17 mouse cellular contexts compared by ENCODE assay signal in genomic region chr19:5942581-5942980, GRCm38 (mm10). TPM values are rescaled to one million over a fixed set of nuclear protein-coding genes. Genes with fewer than 3 reads are reported as not detected.
"Had no signal": no experiment of that assay in that cellular context is flagged by ENCODE, and none has a peak within 500 bp of the region (broad histone marks: within the 10 kb centered on the region; RNA-seq: fewer than 3 reads in every experiment).

No protein-coding gene starts in this region.

- H3K4me2 ChIP-seq: kidney, embryonic 15.5 days; limb, embryonic 12.5 days; liver, embryonic 13.5 days; lung, embryonic 15.5 days; neural tube, embryonic 12.5 days had no signal

- H3K4me1 ChIP-seq: limb, embryonic 12.5 days had no signal

- H3K27ac ChIP-seq: kidney, embryonic 15.5 days; limb, embryonic 12.5 days; liver, embryonic 13.5 days; lung, embryonic 15.5 days; neural tube, embryonic 12.5 days had no signal

- H3K27me3 ChIP-seq: kidney, embryonic 15.5 days; limb, embryonic 12.5 days; liver, embryonic 13.5 days; lung, embryonic 15.5 days; neural tube, embryonic 12.5 days had no signal

- H3K9ac ChIP-seq: kidney, embryonic 15.5 days; limb, embryonic 12.5 days; liver, embryonic 13.5 days; liver, postnatal 0 days; lung, embryonic 15.5 days had no signal

- DNase-seq: kidney, postnatal 14 days; layer of hippocampus, adult 9-11 months; layer of hippocampus, postnatal 36 days; liver; liver, embryonic 13.5 days; liver, postnatal 0 days; midbrain, embryonic 14.5 days; thymus, adult 18-20 months; thymus, postnatal 14 days had no signal

- H3K4me3 ChIP-seq: kidney, embryonic 15.5 days; limb, embryonic 12.5 days; liver, embryonic 13.5 days; lung, embryonic 15.5 days; neural tube, embryonic 12.5 days had no signal

- H3K9me3 ChIP-seq: kidney, embryonic 15.5 days; limb, embryonic 12.5 days; liver, embryonic 13.5 days; lung, embryonic 15.5 days; neural tube, embryonic 12.5 days had no signal

- ATAC-seq: liver, postnatal 0 days had no signal

RNA-seq across cellular contexts. Expression of gene Cdc42ep2, which starts 18.0 kb away (rescaled TPM):
- total RNA-seq: megakaryocyte progenitor cell, adult 5-6 weeks had no signal

RNA-seq across cellular contexts. Expression of gene Slc22a20, which starts 43.4 kb away (rescaled TPM):
- total RNA-seq: layer of hippocampus, postnatal 36 days; left cerebral cortex, adult 8-10 months; left cerebral cortex, postnatal 36 days; megakaryocyte progenitor cell, adult 5-6 weeks had no signal
- polyA plus RNA-seq: kidney, embryonic 15.5 days; large intestine, adult 2 months; limb, embryonic 12.5 days; liver, embryonic 13.5 days; lung, embryonic 15.5 days; midbrain, embryonic 14.5 days; neural tube, embryonic 12.5 days had no signal
